Mouse (Mus musculus): ENCODE measurements at regions not wholly inside any gene's neighbourhood (a gene's known extent, or its start where the extent isn't known, plus 50 kb on each side); places are given as distances from the start of the nearest gene placed in this dataset.

GRCm38 (mm10) chr13:42507535-42507934 lies 172.9 kb upstream of the Phactr1 start:
- TF ChIP-seq CTCF (IDR thresholded peaks at IDR 0.05), result no peak
- no peak for TF ChIP-seq EP300 (IDR thresholded peaks at IDR 0.05)
